Mouse (Mus musculus) natural killer cell, adult 2 months (primary cell): Measurements from ENCODE around the gene Asic3.
"Not testable (repeated sequence)": the region's sequence is repeated elsewhere in the genome, so short reads cannot be mapped to it uniquely, and the experiment has no call there.

ENCODE experiments used
- DNase-seq, 2 experiments: peaks; one replicate each; pipeline ENCODE4 v3.0.0; 2022; ENCODE audit warnings: low spot score in 2 of 2

The Asic3 gene

GRCm38 (mm10) chr5:24388246-24388915, 24.8 kb upstream of the Asic3 start:
- no peak for DNase-seq

GRCm38 (mm10) chr5:24389011-24389657, 24.1 kb upstream of the Asic3 start:
- no peak for DNase-seq

- DNase-seq = no peak
Measured at GRCm38 (mm10) chr5:24389658-24390020, 23.6 kb upstream of the Asic3 start.

GRCm38 (mm10) chr5:24391864-24392263, 21.3 kb upstream of the Asic3 start, which contains the start of gene Atg9b:
Atg9b (minus strand) TSS chr5:24392143.
- DNase-seq = no peak

GRCm38 (mm10) chr5:24392724-24393123, 20.5 kb upstream of the Asic3 start:
- DNase-seq = no peak

GRCm38 (mm10) chr5:24393392-24393997, 19.7 kb upstream of the Asic3 start, which contains the start of gene Abcb8:
Abcb8 (plus strand) TSS chr5:24393663.
- peak; percentile 91 to 92 for DNase-seq

GRCm38 (mm10) chr5:24394165-24394894, 18.9 kb upstream of the Asic3 start:
- DNase-seq = peak; percentile 87 to 90

- not testable (repeated sequence) for DNase-seq
Measured at GRCm38 (mm10) chr5:24396254-24396653, 16.9 kb upstream of the Asic3 start.

GRCm38 (mm10) chr5:24399686-24400085, 13.5 kb upstream of the Asic3 start:
- no peak for DNase-seq

GRCm38 (mm10) chr5:24400362-24400761, 12.8 kb upstream of the Asic3 start:
- DNase-seq = no peak

GRCm38 (mm10) chr5:24400911-24401605, 12.1 kb upstream of the Asic3 start:
- no peak for DNase-seq

GRCm38 (mm10) chr5:24401969-24402368, 11.2 kb upstream of the Asic3 start:
- DNase-seq = no peak

GRCm38 (mm10) chr5:24404594-24405360, 8.4 kb upstream of the Asic3 start:
- DNase-seq = no peak

- no peak for DNase-seq
Measured at GRCm38 (mm10) chr5:24405389-24405876, 7.8 kb upstream of the Asic3 start.

GRCm38 (mm10) chr5:24408651-24409050, 4.5 kb upstream of the Asic3 start:
- DNase-seq = no peak

- DNase-seq = no peak
Measured at GRCm38 (mm10) chr5:24409466-24409865, 3.7 kb upstream of the Asic3 start.

- no peak for DNase-seq
Measured at GRCm38 (mm10) chr5:24412063-24412462, 1.1 kb upstream of the Asic3 start.

GRCm38 (mm10) chr5:24413938-24414337, 746 bp downstream of the Asic3 start:
- DNase-seq = no peak

- peak; percentile 65 to 75 for DNase-seq
Measured at GRCm38 (mm10) chr5:24416222-24416736, 3.1 kb downstream of the Asic3 start.

- no peak for DNase-seq
Measured at GRCm38 (mm10) chr5:24417587-24417986, 4.4 kb downstream of the Asic3 start.
